Mouse (Mus musculus): ENCODE data around the gene Slc35e4. TPM values are rescaled to one million over a fixed set of nuclear protein-coding genes. Genes with fewer than 3 reads are reported as not detected.

Slc35e4 gene
- polyA plus RNA-seq, 1 experiment from 2014 or later: 3.2 TPM

- H3K36me3 ChIP-seq: no peaks in the 10 kb centered on the region
These were observed 54.7 kb downstream of the Slc35e4 start for GRCm38 (mm10) chr11:3859778-3860177.

GRCm38 (mm10) chr11:3857902-3858301 lies 56.6 kb downstream of the Slc35e4 start:
- ATAC-seq: no peak
- no peaks in the 10 kb centered on the region for H3K9me3 ChIP-seq
- H3K4me2 ChIP-seq (replicated peaks): no peak overlapping the region
- H3K27me3 ChIP-seq (replicated peaks): 0 out of 2 replicates have a peak, but pooled peaks cover 6% of the 10 kb centered on the region
- H3K36me3 ChIP-seq: no peaks in the 10 kb centered on the region
- H3K27ac ChIP-seq: no peak overlapping the region
- H3K9ac ChIP-seq: no peak overlapping the region
- H3K4me1 ChIP-seq (replicated peaks): no peaks in the 10 kb centered on the region
- no peak overlapping the region for H3K4me3 ChIP-seq (replicated peaks)
- WGBS: 75% methylated on average over 5 of the region's 5 CpGs

More at GRCm38 (mm10) chr11:3859778-3860177, 54.7 kb downstream of the Slc35e4 start:
- H3K9ac ChIP-seq: no peak overlapping the region
- H3K4me1 ChIP-seq (replicated peaks): peaks cover 11% of the 10 kb centered on the region
- no peak overlapping the region for H3K27ac ChIP-seq
- H3K4me3 ChIP-seq (replicated peaks): no peak overlapping the region
- H3K4me2 ChIP-seq (replicated peaks): no peak overlapping the region
- no peaks in the 10 kb centered on the region for H3K9me3 ChIP-seq
- H3K27me3 ChIP-seq (replicated peaks): 0 out of 2 replicates have a peak, but pooled peaks cover 6% of the 10 kb centered on the region
- no peak for ATAC-seq
- 91% methylated on average over 4 of the region's 4 CpGs for WGBS

Other genes starting within 250 kb of the Slc35e4 start
- 0.50 and 1.1 TPM in 2 replicates for gene Osbp2, start 50.8 kb downstream of the Slc35e4 start, polyA plus RNA-seq (2015; fragmentation: Nextera tagmentation; extraction: Ambion mirVana)
- gene 4921536K21Rik, start 19.6 kb downstream of the Slc35e4 start, polyA plus RNA-seq (2015; fragmentation: Nextera tagmentation; extraction: Ambion mirVana): 0.27 and 0.29 TPM in 2 replicates
- 6.4 and 7.0 TPM in 2 replicates for gene Dusp18, start 19.4 kb downstream of the Slc35e4 start, polyA plus RNA-seq (2015; fragmentation: Nextera tagmentation; extraction: Ambion mirVana)
- 57.5 and 63.7 TPM in 2 replicates for gene Tcn2, start 17.5 kb upstream of the Slc35e4 start, polyA plus RNA-seq (2015; fragmentation: Nextera tagmentation; extraction: Ambion mirVana)
- gene Pes1, start 49.3 kb upstream of the Slc35e4 start, polyA plus RNA-seq (2015; fragmentation: Nextera tagmentation; extraction: Ambion mirVana): 81.3 and 84.1 TPM in 2 replicates
- not detected in 2 replicates for gene 4930556J24Rik, start 62.1 kb upstream of the Slc35e4 start, polyA plus RNA-seq (2015; fragmentation: Nextera tagmentation; extraction: Ambion mirVana)
- 26.0 and 27.0 TPM in 2 replicates for gene Gal3st1, start 69.0 kb upstream of the Slc35e4 start, polyA plus RNA-seq (2015; fragmentation: Nextera tagmentation; extraction: Ambion mirVana)
- 0.52 and 0.63 TPM in 2 replicates for gene Sec14l4, start 116.8 kb upstream of the Slc35e4 start, polyA plus RNA-seq (2015; fragmentation: Nextera tagmentation; extraction: Ambion mirVana)
- gene Sec14l3, start 150.2 kb upstream of the Slc35e4 start, polyA plus RNA-seq (2015; fragmentation: Nextera tagmentation; extraction: Ambion mirVana): not detected in 2 replicates
- gene Mtfp1, start 180.8 kb upstream of the Slc35e4 start, polyA plus RNA-seq (2015; fragmentation: Nextera tagmentation; extraction: Ambion mirVana): 32.2 and 37.0 TPM in 2 replicates
- 1.4 and 1.7 TPM in 2 replicates for gene Sec14l2, start 208.8 kb upstream of the Slc35e4 start, polyA plus RNA-seq (2015; fragmentation: Nextera tagmentation; extraction: Ambion mirVana)
- gene Rnf215, start 220.5 kb upstream of the Slc35e4 start, polyA plus RNA-seq (2015; fragmentation: Nextera tagmentation; extraction: Ambion mirVana): 20.2 and 21.8 TPM in 2 replicates
- gene Ccdc157, start 245.6 kb upstream of the Slc35e4 start, polyA plus RNA-seq (2015; fragmentation: Nextera tagmentation; extraction: Ambion mirVana): 3.7 and 3.8 TPM in 2 replicates
- 43.8 and 47.1 TPM in 2 replicates for gene Sf3a1, start 245.7 kb upstream of the Slc35e4 start, polyA plus RNA-seq (2015; fragmentation: Nextera tagmentation; extraction: Ambion mirVana)

Data from intestine, embryonic 15.5 days (tissue).